Mouse (Mus musculus): ENCODE measurements around the gene Grin2a.

DNA sequence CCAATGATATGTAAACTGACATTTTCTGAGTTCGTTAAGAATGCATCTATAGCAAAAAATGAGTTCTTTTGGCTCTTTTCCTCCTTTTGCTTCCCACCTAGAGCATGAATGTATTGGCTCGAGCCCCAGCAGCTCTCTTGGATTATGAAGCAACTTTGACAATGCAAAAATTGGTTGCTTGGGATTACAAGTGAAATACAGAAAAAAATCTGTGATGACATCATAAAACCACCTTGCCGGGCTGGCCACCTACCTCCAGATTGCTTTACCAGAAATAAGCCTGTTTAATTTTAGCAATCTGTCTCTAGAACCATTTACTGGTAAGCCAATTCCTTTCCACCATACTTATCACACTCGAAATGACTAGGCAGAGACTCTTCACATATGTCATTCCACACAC is 112.9 kb downstream of the Grin2a start:
- no peak for TF ChIP-seq TAL1 (IDR thresholded peaks at IDR 0.05; ENCODE audit: low read length)
- no peak for TF ChIP-seq GATA1 (IDR thresholded peaks at IDR 0.05; ENCODE audit: low read length)
